Mouse (Mus musculus): Measurements from ENCODE around the gene Cstf1. TPM values are rescaled to one million over a fixed set of nuclear protein-coding genes. Genes with fewer than 3 reads are reported as not detected.

Gene Cstf1
- polyA plus RNA-seq, 1 experiment from 2014 or later = 50.5 TPM

DNA sequence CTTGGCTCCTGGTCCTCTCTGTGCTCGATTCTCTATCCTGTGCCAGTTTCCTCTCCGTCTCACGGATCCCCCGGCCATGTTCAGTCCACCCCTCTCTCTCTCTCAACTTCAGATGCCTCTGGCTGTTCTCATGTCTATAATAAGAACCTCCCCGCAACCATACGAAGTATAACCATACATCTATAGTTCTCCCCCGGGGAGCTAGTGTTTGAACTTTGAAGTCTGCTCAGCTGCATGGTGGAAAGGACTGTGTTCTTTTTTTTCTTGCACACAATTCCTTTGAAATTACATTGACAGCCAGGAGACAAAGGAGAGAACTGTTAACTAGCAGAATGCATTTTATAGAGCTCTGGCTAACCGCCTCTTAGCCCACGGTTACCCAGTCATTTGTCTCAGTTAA, 15.7 kb upstream of the Cstf1 start:
- Histone ChIP-seq H3K4me1 (replicated peaks; ENCODE audit: control insufficient read depth, insufficient read depth, low read length) (peaks cover 17% of the 10 kb centered on the region), H3K27me3 (replicated peaks; ENCODE audit: control insufficient read depth, insufficient read depth, low read length) (no peaks in the 10 kb centered on the region), H3K4me3 (ENCODE audit: low read depth, low read length) (no peak overlapping the region), H3K9ac (ENCODE audit: low read depth, low read length) (no peak overlapping the region), H3K27ac (ENCODE audit: low read depth, low read length) (no peak overlapping the region), H3K9me3 (ENCODE audit: control insufficient read depth, low read length) (no peaks in the 10 kb centered on the region), H3K4me2 (no peak overlapping the region), H3K36me3 (ENCODE audit: control insufficient read depth, insufficient read depth, low read length) (peaks cover 49% of the 10 kb centered on the region)
- DNase-seq (ENCODE audit: low spot score) (no peak), ATAC-seq (replicated peaks; ENCODE audit: low FRiP score) (no peak)
- 90% methylated on average over 9 of the region's 9 CpGs for WGBS

DNA sequence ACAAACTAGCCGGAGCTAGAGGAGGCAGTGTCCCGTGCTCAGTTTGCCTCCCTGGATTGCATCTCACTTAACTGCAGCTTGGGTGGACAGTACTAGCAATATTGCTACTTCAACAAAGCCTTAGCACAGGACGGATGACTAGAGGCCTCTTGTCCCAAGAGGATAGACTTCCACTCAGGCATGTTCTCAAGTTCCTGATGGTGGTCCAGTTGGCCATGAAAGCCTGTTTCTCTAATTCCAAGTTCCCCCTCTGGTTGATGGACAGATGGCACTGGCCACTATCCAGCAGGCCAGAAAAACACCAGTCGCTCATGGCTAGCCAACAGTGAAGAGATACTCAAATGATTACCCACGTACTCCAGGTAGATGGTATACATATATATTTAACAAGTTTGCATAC, 14.6 kb upstream of the Cstf1 start:
- Histone ChIP-seq H3K4me1 (replicated peaks; ENCODE audit: control insufficient read depth, insufficient read depth, low read length) (peaks cover 6% of the 10 kb centered on the region), H3K27me3 (replicated peaks; ENCODE audit: control insufficient read depth, insufficient read depth, low read length) (no peaks in the 10 kb centered on the region), H3K9me3 (ENCODE audit: control insufficient read depth, low read length) (no peaks in the 10 kb centered on the region), H3K36me3 (ENCODE audit: control insufficient read depth, insufficient read depth, low read length) (peaks cover 57% of the 10 kb centered on the region), H3K4me3 (ENCODE audit: low read depth, low read length) (no peak overlapping the region), H3K4me2 (no peak overlapping the region), H3K9ac (ENCODE audit: low read depth, low read length) (no peak overlapping the region), H3K27ac (ENCODE audit: low read depth, low read length) (no peak overlapping the region)
- ATAC-seq (replicated peaks; ENCODE audit: low FRiP score) (no peak), DNase-seq (ENCODE audit: low spot score) (no peak)
- WGBS = 89% methylated on average over 5 of the region's 5 CpGs

DNA sequence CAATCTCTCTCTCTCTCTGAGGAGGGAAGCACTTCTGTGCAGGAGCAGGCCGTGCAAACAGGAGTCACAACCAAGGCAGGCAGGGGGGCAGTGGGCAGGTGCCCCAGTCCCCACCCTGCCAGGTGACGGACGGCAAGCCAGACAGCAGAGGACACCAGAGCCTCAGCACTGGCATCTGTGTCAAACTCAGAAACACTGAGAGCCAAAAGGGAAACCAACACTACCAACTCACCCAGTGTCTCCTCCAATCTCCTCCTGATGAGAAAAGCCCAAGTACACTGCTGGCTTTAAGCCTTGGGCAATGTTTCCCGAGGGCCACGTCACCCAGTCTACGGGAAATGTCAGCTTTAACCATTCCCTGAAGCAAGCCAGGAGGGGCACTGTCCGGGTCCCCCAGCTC, 7.3 kb upstream of the Cstf1 start:
- peaks cover 88% of the 10 kb centered on the region for H3K36me3 ChIP-seq (ENCODE audit: control insufficient read depth, insufficient read depth, low read length)
- no peak overlapping the region for H3K9ac ChIP-seq (ENCODE audit: low read depth, low read length)
- 92% methylated on average over 7 of the region's 7 CpGs for WGBS

DNA sequence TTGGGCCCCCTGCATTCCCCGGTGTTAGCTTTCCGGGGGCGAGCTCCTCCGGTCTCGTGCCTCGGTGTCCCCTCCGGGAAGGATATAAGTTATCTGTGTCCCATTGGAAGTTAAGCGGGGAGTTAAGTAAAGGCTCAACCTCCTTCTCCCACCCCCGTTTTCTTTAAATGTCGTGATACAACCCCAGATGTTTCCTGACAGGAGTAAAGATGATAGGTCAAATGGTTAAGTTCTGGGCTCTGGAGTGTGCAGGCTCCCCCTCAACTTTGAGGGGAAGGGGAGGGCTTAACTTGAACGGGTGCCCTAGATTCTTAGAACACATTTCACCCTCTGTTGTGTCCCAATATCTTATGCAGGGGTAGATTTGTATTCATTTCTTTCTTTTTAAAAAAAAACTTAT, 777 bp downstream of the Cstf1 start:
- ATAC-seq (replicated peaks; ENCODE audit: low FRiP score) (no peak), DNase-seq (ENCODE audit: low spot score) (no peak)
- H3K4me3 ChIP-seq (ENCODE audit: low read depth, low read length) = peak overlapping the region; percentile 95
- H3K36me3 ChIP-seq (ENCODE audit: control insufficient read depth, insufficient read depth, low read length) = peaks cover 41% of the 10 kb centered on the region
- peak overlapping the region; percentile 91 for H3K4me2 ChIP-seq
- peaks cover 29% of the 10 kb centered on the region for H3K4me1 ChIP-seq (replicated peaks; ENCODE audit: control insufficient read depth, insufficient read depth, low read length)
- no peaks in the 10 kb centered on the region for H3K27me3 ChIP-seq (replicated peaks; ENCODE audit: control insufficient read depth, insufficient read depth, low read length)
- peak overlapping the region; percentile 97 for H3K9ac ChIP-seq (ENCODE audit: low read depth, low read length)
- peak overlapping the region; percentile 85 for H3K27ac ChIP-seq (ENCODE audit: low read depth, low read length)
- no peaks in the 10 kb centered on the region for H3K9me3 ChIP-seq (ENCODE audit: control insufficient read depth, low read length)
- WGBS = under 1% methylated on average over 11 of the region's 11 CpGs

More for the DNA sequence above, 7.3 kb upstream of the Cstf1 start:
- H3K27me3 ChIP-seq (replicated peaks; ENCODE audit: control insufficient read depth, insufficient read depth, low read length) = no peaks in the 10 kb centered on the region
- DNase-seq (ENCODE audit: low spot score) (no peak), ATAC-seq (replicated peaks; ENCODE audit: low FRiP score) (no peak)
- peaks cover 12% of the 10 kb centered on the region for H3K4me1 ChIP-seq (replicated peaks; ENCODE audit: control insufficient read depth, insufficient read depth, low read length)
- no peak overlapping the region for H3K27ac ChIP-seq (ENCODE audit: low read depth, low read length)
- H3K9me3 ChIP-seq (ENCODE audit: control insufficient read depth, low read length) = no peaks in the 10 kb centered on the region
- H3K4me3 ChIP-seq (ENCODE audit: low read depth, low read length) = no peak overlapping the region
- H3K4me2 ChIP-seq = no peak overlapping the region

DNA sequence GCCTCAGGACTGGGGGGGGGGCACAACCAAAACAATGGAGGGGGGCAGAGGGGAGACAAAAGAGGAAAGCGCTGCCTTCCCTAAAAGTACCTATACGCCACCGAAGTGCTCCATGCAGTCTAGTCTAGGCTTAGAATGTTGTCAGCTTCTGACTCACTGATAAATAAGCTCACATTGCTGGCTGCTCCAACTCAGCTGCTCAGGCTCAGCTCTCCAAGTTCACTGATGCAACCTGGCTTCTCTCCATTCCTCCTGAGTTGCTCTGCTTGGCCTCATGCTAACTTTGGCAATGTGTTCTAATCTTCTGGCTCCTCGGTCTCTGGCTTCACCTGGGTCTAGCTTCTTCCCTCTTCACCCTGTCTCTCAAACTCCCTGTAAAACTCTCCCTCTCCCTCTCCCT, 6.1 kb downstream of the Cstf1 start:
- H3K27me3 ChIP-seq (replicated peaks; ENCODE audit: control insufficient read depth, insufficient read depth, low read length) = no peaks in the 10 kb centered on the region
- H3K36me3 ChIP-seq (ENCODE audit: control insufficient read depth, insufficient read depth, low read length) = peaks cover 69% of the 10 kb centered on the region
- no peaks in the 10 kb centered on the region for H3K9me3 ChIP-seq (ENCODE audit: control insufficient read depth, low read length)
- H3K9ac ChIP-seq (ENCODE audit: low read depth, low read length) = no peak overlapping the region
- DNase-seq (ENCODE audit: low spot score) (no peak), ATAC-seq (replicated peaks; ENCODE audit: low FRiP score) (no peak)
- no peak overlapping the region for H3K4me2 ChIP-seq
- WGBS = 90% methylated on average over 4 of the region's 4 CpGs
- no peak overlapping the region for H3K27ac ChIP-seq (ENCODE audit: low read depth, low read length)
- no peak overlapping the region for H3K4me3 ChIP-seq (ENCODE audit: low read depth, low read length)
- H3K4me1 ChIP-seq (replicated peaks; ENCODE audit: control insufficient read depth, insufficient read depth, low read length) = peaks cover 6% of the 10 kb centered on the region

DNA sequence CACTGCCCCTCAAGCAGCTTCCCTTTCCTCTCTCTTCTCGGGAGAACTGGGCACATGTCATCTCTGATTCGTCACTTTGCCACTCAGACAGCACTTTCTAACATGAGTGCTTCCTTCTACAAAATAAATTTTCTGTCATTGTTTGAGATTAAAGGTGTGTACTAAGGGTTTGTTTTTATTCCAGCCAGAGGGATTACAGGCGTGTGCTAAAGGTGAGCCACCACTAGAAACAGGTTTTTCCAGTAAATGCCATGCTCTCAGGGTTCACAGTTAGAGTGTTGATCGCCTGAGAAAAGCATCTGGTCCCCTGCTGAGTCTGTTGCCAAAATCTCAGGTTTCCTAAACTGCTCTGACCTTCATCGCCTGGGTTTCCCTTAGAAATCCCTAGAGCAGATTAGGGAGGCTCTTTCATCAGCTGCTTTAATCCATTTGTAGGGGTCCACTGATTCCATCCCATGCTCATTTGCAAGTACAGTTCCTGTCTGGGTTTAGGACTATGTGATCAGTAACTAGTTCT, 6.6 kb downstream of the Cstf1 start:
- Histone ChIP-seq H3K36me3 (ENCODE audit: control insufficient read depth, insufficient read depth, low read length) (peaks cover 74% of the 10 kb centered on the region), H3K27ac (ENCODE audit: low read depth, low read length) (no peak overlapping the region), H3K9me3 (ENCODE audit: control insufficient read depth, low read length) (no peaks in the 10 kb centered on the region), H3K4me3 (ENCODE audit: low read depth, low read length) (no peak overlapping the region), H3K9ac (ENCODE audit: low read depth, low read length) (no peak overlapping the region), H3K27me3 (replicated peaks; ENCODE audit: control insufficient read depth, insufficient read depth, low read length) (no peaks in the 10 kb centered on the region), H3K4me1 (replicated peaks; ENCODE audit: control insufficient read depth, insufficient read depth, low read length) (peaks cover 2% of the 10 kb centered on the region; the same call in 1 of the 2 replicates), H3K4me2 (no peak overlapping the region)
- DNase-seq (ENCODE audit: low spot score) (no peak), ATAC-seq (replicated peaks; ENCODE audit: low FRiP score) (no peak)
- 65% methylated on average over 5 of the region's 5 CpGs for WGBS

DNA sequence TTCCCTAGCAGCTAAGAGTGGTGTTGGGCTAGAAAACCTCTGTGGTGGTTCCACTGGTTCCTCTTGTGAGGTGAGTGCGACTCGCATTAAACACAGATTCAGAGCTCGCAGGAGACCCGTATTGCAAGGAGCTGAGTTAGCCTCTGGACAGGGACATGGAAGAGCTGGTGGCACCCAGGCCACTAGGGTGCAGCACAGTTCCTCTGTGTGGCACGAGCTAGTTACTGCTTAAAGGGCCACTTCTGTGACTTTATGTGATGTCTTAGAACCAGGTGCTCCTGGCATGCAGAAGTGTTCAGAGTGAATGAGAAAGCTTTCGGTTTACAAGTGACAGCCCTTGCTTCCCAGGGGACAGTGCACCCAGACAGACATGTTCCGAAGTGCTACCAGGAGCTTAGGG, 7.9 kb downstream of the Cstf1 start:
- WGBS = 81% methylated on average over 7 of the region's 7 CpGs
- Histone ChIP-seq H3K9me3 (ENCODE audit: control insufficient read depth, low read length) (no peaks in the 10 kb centered on the region), H3K4me1 (replicated peaks; ENCODE audit: control insufficient read depth, insufficient read depth, low read length) (no peaks in the 10 kb centered on the region), H3K4me3 (ENCODE audit: low read depth, low read length) (no peak overlapping the region), H3K4me2 (no peak overlapping the region), H3K9ac (ENCODE audit: low read depth, low read length) (no peak overlapping the region), H3K27ac (ENCODE audit: low read depth, low read length) (no peak overlapping the region), H3K27me3 (replicated peaks; ENCODE audit: control insufficient read depth, insufficient read depth, low read length) (no peaks in the 10 kb centered on the region), H3K36me3 (ENCODE audit: control insufficient read depth, insufficient read depth, low read length) (peaks cover 66% of the 10 kb centered on the region)
- ATAC-seq (replicated peaks; ENCODE audit: low FRiP score) (0 out of 2 replicates have a peak, but pooled peaks have one; percentile 53), DNase-seq (ENCODE audit: low spot score) (no peak)

DNA sequence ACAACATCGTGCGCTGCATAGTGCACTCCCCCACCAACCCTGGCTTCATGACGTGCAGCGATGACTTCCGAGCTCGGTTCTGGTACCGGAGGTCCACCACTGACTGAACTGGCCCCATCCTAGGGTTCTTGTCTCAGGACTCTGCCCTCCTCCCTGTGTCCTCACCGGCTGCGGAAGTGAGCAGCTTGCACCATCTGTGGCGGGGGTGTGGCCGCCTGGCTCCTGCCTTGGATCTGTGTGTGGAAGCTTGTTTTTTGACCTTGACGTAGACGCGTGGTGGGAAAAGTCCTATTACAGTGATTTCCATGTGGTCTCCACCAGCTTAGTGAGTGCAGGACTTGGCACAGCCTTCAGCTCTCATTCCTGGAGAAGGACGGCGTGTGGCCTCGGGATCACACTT, 10.0 kb downstream of the Cstf1 start:
- Histone ChIP-seq H3K27me3 (replicated peaks; ENCODE audit: control insufficient read depth, insufficient read depth, low read length) (no peaks in the 10 kb centered on the region), H3K4me3 (ENCODE audit: low read depth, low read length) (no peak overlapping the region), H3K27ac (ENCODE audit: low read depth, low read length) (no peak overlapping the region), H3K9me3 (ENCODE audit: control insufficient read depth, low read length) (no peaks in the 10 kb centered on the region), H3K9ac (ENCODE audit: low read depth, low read length) (no peak overlapping the region), H3K36me3 (ENCODE audit: control insufficient read depth, insufficient read depth, low read length) (peaks cover 56% of the 10 kb centered on the region), H3K4me1 (replicated peaks; ENCODE audit: control insufficient read depth, insufficient read depth, low read length) (no peaks in the 10 kb centered on the region), H3K4me2 (no peak overlapping the region)
- WGBS = 96% methylated on average over 17 of the region's 17 CpGs
- ATAC-seq (replicated peaks; ENCODE audit: low FRiP score) = no peak
- no peak for DNase-seq (ENCODE audit: low spot score)

DNA sequence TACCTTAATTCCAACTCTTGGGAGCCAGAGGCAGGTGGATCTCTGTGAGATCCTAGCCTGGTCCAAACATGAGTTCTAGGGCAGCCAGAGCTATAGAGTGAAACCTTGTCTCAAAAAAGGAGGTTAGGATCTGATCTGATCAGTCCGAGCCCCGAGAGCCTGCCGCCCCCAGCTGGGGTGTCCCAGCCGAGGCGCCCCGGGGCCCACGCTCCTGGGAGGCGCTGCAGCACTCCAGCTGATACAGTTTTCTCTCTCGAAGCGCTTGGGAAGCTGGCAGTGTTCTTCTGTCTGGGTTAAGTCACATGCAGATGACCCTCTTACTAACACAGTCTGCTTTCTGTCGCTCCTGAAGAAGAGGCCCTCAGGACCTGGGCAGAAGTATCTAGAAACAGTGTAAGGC, 10.9 kb downstream of the Cstf1 start:
- WGBS = 95% methylated on average over 11 of the region's 11 CpGs
- Histone ChIP-seq H3K4me1 (replicated peaks; ENCODE audit: control insufficient read depth, insufficient read depth, low read length) (no peaks in the 10 kb centered on the region), H3K27me3 (replicated peaks; ENCODE audit: control insufficient read depth, insufficient read depth, low read length) (no peaks in the 10 kb centered on the region), H3K4me2 (no peak overlapping the region), H3K9ac (ENCODE audit: low read depth, low read length) (no peak overlapping the region), H3K27ac (ENCODE audit: low read depth, low read length) (no peak overlapping the region), H3K4me3 (ENCODE audit: low read depth, low read length) (no peak overlapping the region), H3K36me3 (ENCODE audit: control insufficient read depth, insufficient read depth, low read length) (peaks cover 48% of the 10 kb centered on the region), H3K9me3 (ENCODE audit: control insufficient read depth, low read length) (no peaks in the 10 kb centered on the region)
- DNase-seq (ENCODE audit: low spot score) = no peak
- ATAC-seq (replicated peaks; ENCODE audit: low FRiP score) = no peak; the same call in 1 of the 2 replicates
